Mouse (Mus musculus) stomach, postnatal 0 days (tissue): ENCODE results near the gene Gm45799.

Experiments
- CTCF ChIP-seq: IDR thresholded peaks from 2 replicates; pipeline ENCODE4 v1.5.1; 2016; ENCODE audit warnings: antibody characterized with exemption, low read depth, mild to moderate bottlenecking, moderate library complexity
- EP300 ChIP-seq: optimal IDR thresholded peaks from 2 replicates; pipeline ENCODE3; 2016; ENCODE audit warnings: antibody characterized with exemption

DNA sequence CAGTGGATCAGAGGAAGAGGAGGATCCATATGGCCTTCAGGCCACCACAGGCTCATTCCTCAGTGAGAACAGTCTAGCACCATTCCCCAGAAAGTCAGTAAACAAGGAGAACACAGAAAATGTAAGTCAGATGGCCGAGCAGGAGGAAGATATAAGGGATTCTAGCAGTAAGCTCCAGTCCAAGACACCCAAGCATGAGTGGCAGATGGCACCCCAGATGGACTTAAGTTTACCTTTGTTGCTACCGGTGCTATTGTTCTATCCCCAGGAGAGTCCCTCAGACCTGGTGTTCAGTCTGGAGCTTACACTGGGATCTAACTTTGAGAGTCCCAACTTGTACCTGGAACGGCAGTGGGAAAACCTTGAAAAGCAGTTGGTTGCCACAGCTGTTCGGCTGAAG lies 63.5 kb downstream of the Gm45799 start:
- TF ChIP-seq CTCF, result no peak
- TF ChIP-seq EP300, result no peak
